Mouse (Mus musculus): Measurements from ENCODE around the gene Fstl3.
"Not testable (repeated sequence)": the region's sequence is repeated elsewhere in the genome, so short reads cannot be mapped to it uniquely, and the experiment has no call there.

Fstl3 gene

GRCm38 (mm10) chr10:79777103-79777531, at the start of gene Fstl3:
Gene Fstl3 (plus strand): TSS chr10:79777272.
- DNase-seq (ENCODE audit: extremely low read depth, low read depth, low spot score): no peak

- no peak for DNase-seq (ENCODE audit: extremely low read depth, low read depth, low spot score)
Observed at GRCm38 (mm10) chr10:79728323-79729249, 48.5 kb upstream of the Fstl3 start.

GRCm38 (mm10) chr10:79729357-79729965, 47.6 kb upstream of the Fstl3 start:
- no peak for DNase-seq (ENCODE audit: extremely low read depth, low read depth, low spot score)

- DNase-seq (ENCODE audit: extremely low read depth, low read depth, low spot score): no peak
Observed at GRCm38 (mm10) chr10:79732500-79732899, 44.6 kb upstream of the Fstl3 start.

GRCm38 (mm10) chr10:79733847-79734246, 43.2 kb upstream of the Fstl3 start:
- DNase-seq (ENCODE audit: extremely low read depth, low read depth, low spot score): no peak

- DNase-seq (ENCODE audit: extremely low read depth, low read depth, low spot score): no peak
Observed at GRCm38 (mm10) chr10:79735361-79735760, 41.7 kb upstream of the Fstl3 start.

- DNase-seq (ENCODE audit: extremely low read depth, low read depth, low spot score): no peak
Observed at GRCm38 (mm10) chr10:79736706-79737105, 40.4 kb upstream of the Fstl3 start.

- DNase-seq (ENCODE audit: extremely low read depth, low read depth, low spot score): no peak
Observed at GRCm38 (mm10) chr10:79738259-79738658, 38.8 kb upstream of the Fstl3 start.

GRCm38 (mm10) chr10:79739234-79739633, 37.8 kb upstream of the Fstl3 start:
- DNase-seq (ENCODE audit: extremely low read depth, low read depth, low spot score): no peak

GRCm38 (mm10) chr10:79740863-79741262, 36.2 kb upstream of the Fstl3 start:
- DNase-seq (ENCODE audit: extremely low read depth, low read depth, low spot score): no peak

GRCm38 (mm10) chr10:79743161-79743560, 33.9 kb upstream of the Fstl3 start:
- DNase-seq (ENCODE audit: extremely low read depth, low read depth, low spot score): no peak

- no peak for DNase-seq (ENCODE audit: extremely low read depth, low read depth, low spot score)
Observed at GRCm38 (mm10) chr10:79743650-79744365, 33.3 kb upstream of the Fstl3 start.

- no peak for DNase-seq (ENCODE audit: extremely low read depth, low read depth, low spot score)
Observed at GRCm38 (mm10) chr10:79745411-79745810, 31.7 kb upstream of the Fstl3 start.

- DNase-seq (ENCODE audit: extremely low read depth, low read depth, low spot score): peak; percentile 78
Observed at GRCm38 (mm10) chr10:79745898-79746773, 30.9 kb upstream of the Fstl3 start, which contains the start of gene Polrmt. Gene Polrmt (minus strand): TSS chr10:79746581.

- DNase-seq (ENCODE audit: extremely low read depth, low read depth, low spot score): no peak
Observed at GRCm38 (mm10) chr10:79746774-79747151, 30.3 kb upstream of the Fstl3 start.

- no peak for DNase-seq (ENCODE audit: extremely low read depth, low read depth, low spot score)
Observed at GRCm38 (mm10) chr10:79748496-79748895, 28.6 kb upstream of the Fstl3 start.

GRCm38 (mm10) chr10:79754856-79755516, 22.1 kb upstream of the Fstl3 start, which contains the start of gene Fgf22:
Gene Fgf22 (plus strand): TSS chr10:79755076.
- no peak for DNase-seq (ENCODE audit: extremely low read depth, low read depth, low spot score)

- DNase-seq (ENCODE audit: extremely low read depth, low read depth, low spot score): no peak
Observed at GRCm38 (mm10) chr10:79755854-79756253, 21.2 kb upstream of the Fstl3 start.

GRCm38 (mm10) chr10:79756660-79757059, 20.4 kb upstream of the Fstl3 start:
- DNase-seq (ENCODE audit: extremely low read depth, low read depth, low spot score): no peak

GRCm38 (mm10) chr10:79759675-79760074, 17.4 kb upstream of the Fstl3 start:
- DNase-seq (ENCODE audit: extremely low read depth, low read depth, low spot score): not testable (repeated sequence)

Data from fat pad, adult 2 months (tissue).